Mouse (Mus musculus) cerebellum, postnatal 10 days (tissue): ENCODE measurements at regions not wholly inside any gene's neighbourhood (a gene's known extent, or its start where the extent isn't known, plus 50 kb on each side); places are given as distances from the start of the nearest gene placed in this dataset.

Experiments used
- DNase-seq, 2 experiments: peaks; one replicate each; pipeline ENCODE4 v3.0.0; 2021; ENCODE audit warnings: mixed read lengths in 2 of 2

DNA sequence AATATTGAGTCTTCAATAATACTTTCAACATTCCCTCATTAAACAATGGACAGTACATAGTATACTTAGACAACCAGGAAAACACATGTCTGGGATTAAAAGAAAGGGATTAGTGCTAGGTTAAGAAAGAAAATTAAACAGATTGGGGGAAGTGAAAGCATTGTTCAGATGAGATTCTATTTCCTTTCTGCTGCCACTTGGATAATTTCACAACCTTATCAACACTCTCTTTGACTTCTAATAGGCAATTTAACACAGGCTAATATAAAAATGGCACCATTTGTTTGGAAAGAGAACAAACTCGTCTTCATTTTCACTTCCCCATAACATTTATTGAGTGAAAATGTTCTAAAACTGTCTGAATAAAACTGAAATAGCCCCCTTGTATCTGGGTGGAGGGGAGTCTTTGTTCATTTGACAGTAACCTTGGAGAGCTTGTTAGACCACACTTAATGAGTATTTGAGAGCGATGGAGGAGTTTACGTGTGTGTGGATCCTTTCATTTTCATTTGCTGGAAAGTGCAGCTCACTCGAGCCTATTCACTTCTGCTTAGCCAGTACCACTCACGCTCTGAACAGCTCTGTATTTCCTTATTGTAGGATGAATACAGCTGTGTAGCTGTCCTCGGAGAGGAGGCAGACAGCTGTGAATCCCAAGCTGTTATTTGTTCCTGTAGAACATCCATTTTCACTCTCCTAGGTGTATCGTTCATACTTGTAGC is 366.7 kb downstream of the Kctd12 start:
- no peak for DNase-seq

DNA sequence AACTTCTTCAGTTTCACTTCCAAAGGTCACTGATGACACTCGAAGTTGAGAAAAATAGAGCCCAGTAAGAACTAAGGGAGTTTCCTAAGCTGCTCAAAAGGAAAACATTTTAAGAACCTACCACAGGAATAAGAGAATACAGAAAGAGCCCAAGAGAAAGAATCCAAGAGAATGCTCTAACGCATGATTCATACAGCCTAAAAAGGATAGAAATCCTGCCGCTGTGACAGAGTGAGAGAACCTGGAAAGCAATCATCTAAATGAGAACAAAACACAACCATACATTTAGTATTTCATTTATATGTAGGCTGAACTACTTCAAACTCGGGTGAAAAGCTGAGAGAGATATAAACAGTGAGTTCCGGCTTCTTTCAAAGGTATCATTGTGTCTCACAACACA is 376.4 kb downstream of the Kctd12 start:
- no peak for DNase-seq

DNA sequence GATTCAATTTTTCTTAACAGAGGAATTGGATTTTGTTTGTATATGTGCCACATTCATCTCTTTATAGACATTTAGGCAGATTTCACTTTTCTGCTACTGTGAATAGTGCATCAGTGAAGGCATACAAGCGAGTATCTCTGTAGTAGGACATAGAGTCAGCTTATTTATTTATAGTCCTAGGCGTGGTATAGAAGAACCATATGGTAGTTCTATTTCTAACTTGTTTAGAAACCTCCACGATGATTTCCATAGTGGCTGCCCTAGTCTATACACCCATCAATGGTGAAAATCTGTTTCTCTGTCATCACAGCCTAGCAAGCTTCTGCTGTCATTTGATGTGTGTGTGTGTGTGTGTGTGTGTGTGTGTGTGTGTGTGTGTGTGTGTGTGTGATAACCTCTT is 387.6 kb downstream of the Kctd12 start:
- no peak for DNase-seq

DNA sequence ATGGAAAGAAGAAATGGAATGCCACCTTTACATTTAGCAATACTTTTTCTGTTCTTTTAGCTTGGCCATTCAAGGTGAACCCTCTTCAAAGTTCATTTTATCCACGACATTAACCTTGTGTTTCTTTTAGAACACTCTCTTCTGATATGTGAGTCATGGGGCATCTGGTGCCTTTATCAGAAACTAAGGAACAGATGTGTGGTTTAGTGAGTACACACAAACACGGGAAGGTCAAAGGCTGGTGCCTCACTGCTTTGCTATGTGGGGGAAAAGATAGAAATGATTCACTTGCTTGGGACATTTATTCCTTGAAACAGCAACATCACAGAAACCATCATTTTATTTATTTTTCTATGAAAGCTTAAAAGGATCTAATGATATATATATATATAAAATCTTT is 428.7 kb downstream of the Kctd12 start:
- no peak for DNase-seq

DNA sequence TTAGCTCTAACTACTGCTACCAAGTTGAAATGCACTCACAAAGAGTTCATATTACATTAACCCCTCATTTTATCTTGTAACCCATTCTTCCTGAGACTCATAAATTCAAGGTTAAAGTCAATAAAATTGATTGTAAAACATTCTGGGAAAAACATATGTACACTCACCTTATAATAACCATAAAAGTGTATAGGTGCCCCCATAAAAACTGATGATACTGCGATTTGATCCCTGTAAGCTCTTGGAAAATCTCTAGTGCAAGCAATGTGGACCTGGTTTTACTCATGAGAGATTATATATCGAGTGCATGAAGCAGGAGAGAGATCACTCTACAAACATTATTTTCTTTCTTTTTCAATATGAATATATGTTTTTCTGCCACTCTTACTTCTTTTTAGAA is 429.8 kb downstream of the Kctd12 start:
- DNase-seq, result no peak

DNA sequence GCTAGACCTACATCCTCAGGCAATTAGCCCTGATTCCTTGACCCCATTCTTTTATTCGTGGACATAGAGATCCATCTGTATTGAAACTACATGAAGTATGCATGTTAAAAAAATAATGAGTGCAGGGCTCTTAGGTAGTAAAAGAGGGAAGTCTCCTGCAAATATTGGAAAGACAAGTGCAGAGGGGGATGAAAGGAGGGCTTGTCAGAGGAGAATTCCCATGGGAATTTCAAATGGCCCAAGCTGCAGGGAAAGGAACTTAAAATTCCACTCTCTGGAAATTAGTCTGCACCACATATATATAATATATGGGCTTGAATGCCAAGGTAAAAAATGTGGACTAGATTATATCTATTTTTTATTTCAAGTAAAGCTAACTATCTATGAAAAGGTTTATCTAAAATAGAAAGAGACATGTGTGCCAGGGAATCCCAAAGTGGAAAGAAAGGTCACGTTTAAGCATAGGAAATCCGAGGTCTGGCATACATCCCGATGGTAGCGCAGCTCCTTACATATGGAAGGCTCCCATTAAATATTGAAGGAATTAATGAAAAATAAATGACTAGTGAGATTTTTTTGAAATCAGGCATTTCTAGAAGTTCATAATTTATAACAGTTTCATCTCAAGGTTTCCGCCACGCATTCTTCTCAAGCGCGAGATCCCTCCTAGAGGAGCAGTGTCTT is 457.4 kb downstream of the Kctd12 start:
- no peak for DNase-seq

DNA sequence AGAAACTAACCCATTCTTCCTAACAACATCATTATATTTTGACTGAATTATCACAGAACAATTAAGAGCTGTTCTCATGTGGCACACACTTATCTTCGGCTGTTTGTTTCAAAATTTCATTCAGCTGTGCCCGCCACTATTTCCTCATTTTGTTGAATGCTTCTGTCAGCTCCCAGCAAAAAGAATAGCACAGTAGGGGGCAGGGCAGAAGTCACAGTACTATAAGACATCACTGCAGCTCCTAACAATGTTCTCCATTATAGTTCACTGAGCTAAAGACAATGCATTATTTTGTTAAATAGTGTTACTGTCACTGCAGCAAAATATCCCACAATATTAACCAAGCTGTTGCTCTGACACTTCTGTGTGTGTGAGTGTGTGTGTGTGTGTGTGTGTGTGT is 465.7 kb downstream of the Kctd12 start:
- DNase-seq, result peak; percentile 6 to 8

DNA sequence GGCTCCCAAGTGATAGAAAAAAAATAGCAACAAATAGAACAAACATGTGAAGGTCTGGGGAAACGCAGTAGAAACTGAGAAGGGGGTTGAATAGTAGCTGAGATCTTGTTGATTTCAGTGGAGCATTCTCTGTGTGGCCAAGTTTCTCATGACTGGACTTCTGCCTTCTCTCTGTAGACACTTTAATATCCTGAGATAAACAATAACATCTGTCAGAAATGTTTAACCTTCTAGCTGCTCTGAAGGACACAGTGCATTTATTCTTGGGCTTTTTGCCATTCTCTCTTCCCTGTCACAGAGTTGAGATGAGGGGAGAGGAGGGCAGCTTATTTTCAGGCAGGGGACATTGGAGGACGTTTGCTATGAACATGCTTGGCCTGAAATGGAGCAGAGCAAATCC is 467.9 kb downstream of the Kctd12 start:
- no peak for DNase-seq

DNA sequence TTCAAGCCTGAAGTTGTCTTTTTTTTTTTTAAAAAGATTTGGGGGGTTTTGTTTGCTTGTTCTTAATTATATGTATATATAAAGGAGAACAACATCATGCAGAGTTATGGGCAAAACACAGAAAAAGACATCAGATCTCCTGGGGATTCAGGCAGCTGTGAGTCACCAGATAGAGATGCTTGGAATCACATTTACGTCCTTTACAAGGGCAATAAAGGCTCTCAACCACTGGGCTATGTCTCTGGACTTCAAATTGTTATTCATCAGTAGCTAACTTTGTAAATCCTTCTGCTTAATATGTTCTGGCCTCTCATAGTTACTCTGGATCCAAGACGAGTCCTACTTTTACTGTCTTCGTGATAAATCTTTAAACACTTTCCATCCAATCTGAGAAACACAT is 469.8 kb downstream of the Kctd12 start:
- DNase-seq, result no peak

DNA sequence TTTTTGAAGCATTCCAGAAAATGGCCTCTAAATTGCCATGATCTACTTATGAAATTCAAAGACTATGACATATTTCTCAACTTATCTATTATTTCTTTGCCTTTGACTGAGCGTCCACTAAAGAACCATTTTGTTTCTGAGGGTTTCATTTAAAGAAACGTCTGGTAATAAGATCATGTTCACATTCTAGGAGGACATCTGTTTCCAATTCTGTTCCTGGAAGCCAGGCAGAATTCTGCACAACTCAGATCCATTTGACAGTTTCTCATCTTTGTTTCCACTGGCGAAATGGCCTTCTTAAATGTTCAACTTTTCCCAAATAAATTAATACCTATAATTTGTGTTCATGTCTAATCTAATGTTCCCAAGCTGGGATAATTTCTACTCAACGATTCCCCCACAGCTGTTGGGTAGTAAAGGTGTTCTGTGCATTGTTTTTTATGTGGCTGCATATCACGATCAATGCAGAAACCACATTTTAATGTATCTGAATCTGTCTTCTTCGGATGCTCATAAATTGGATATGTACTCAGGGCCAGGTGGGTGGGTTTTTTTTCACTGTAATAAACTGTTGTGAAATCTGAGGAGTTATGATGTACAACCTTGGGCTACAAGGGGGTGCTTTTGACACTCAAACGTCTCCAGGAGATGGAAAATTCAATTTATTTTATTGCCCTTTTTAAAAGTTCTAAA is 470.6 kb downstream of the Kctd12 start:
- DNase-seq, result no peak

DNA sequence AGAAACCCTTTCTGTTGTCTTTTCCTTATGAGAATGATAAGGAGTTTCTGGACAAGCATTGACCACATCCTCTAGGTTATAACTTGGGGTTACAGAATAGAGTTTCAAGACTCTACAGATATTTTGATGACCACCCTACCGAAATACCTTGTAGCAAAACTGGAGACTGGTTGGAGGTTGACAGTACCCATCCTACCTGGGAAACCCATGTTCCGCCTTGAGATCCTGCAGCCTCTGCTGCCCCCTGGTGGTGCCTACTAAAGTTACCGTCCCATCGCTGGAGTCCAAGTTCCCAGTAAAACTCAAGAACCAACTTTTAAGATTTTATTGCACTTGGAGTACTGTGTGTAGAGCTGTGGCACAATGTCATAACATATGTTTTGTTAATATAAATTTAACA is 472.1 kb downstream of the Kctd12 start:
- DNase-seq, result peak; percentile 78 to 84

DNA sequence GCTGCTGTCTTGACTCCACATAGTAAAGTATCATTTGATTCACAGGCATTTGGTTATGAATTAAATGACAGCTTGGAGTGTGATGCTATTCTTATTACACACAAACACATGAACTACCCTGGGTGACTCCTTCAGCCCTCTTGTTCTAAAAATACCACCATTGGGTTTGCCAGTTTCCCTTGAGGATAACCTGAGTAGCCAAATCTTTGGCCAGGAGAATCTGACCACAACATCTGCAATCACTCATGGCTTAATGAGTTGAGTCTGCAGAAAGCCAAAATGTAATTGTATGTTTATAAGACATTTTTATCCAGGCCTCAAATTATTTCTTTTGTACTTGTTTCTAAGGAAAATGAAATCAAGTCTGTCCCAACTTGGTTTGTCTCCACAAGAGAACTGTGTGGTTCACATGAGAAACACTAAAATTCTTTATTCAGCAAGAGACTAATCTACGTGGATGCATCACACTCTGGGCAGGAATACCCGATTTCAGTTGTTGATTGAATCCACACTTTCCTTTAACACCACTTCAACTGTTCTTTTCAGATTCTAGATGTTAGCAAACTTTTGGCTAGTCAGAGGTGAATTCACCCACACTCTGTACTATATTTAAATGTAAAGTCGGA is 476.6 kb downstream of the Kctd12 start:
- DNase-seq, result no peak

DNA sequence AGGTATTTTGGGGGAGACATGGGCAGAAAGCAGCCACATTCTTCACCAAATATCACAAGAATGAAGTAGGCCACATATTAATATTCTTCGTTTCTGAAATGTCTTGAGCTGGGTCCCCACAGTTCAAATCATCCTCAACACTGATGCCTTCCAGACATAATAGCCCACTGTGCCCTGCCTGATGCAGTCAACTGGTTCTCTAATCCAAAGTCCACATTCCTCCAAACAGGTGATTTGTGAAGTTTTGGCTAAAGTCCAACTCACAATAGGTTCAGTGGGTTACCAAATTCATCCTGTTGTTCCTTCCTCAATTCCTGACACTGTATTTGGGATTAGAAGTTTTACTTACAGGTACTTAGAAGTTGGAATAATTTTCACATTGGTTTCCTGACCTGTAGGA is 485.3 kb downstream of the Kctd12 start:
- DNase-seq, result no peak

DNA sequence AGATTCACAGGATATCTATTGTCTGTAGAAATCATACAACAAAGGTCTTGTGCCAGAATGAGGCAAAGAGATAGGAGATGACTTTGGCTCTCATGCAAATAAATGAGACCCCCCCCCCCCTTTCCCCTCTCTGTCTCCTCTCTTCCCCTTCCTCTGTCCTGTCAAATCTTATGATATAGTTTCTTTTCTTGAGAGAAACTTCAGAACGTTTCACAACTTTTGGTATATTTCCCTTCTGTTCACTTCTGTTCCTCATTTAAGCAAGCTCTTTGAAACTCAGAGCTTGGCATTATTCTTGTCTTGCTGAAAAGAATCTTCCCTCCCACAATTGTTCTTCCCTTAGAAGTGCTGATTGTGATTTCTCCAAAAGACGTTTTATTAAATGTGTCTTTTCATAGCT is 490.1 kb downstream of the Kctd12 start:
- no peak for DNase-seq

DNA sequence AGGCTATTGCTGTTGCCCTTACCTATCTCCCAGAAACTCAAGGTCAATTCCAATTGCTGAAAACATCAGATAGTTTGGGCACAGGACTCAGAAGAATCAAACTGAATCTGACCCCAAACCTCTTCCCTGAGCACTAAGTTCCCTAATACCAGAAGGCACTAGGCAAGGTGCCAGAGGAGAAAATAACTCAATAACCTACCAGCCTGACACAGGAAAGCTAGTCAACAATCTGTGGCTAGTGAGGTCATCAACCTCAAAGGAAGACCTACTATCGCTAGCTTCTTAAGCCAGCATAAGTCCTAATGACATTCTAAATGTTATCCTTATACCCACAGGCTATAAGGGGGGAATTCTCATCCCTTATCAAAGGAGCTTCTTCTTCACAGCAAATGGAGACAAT is 491.2 kb downstream of the Kctd12 start:
- DNase-seq, result no peak

DNA sequence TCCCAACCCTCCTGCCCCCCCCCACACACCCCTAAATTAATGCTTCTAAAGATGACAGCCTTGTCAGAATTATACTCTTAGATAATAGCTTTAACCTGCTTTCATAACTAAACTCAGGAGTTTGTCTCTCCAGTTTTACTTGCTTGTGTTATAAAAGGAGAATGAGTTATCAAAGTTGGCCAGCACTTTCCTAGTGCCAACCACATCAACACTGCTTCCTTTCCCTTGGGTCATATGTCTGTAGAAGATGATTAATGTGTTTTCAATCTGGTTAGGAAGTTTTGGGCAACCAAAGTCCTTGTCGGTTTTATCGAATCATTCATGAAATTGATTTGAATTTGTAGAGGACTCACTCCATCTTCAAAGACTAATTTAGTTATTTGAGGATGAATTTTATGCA is 505.3 kb downstream of the Kctd12 start:
- no peak for DNase-seq

DNA sequence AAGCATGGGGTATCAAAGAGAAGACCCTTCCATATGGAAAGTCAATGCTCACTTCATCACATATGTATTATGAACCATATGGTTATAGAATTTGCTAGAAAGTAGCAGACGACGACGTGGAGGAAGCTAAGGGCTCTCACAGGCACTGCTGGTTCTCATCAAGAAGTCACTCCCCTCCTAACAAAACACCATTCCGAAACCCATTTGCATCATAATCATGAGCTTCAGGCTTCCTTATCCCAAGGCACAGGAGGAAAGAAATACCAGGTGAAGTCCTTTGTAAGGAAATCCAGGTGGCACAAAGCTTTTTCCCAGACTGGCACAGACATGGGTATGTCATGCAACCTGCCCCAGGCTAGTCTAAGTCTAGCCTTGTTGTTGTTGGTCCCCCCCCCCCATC is 513.1 kb downstream of the Kctd12 start:
- DNase-seq, result no peak

DNA sequence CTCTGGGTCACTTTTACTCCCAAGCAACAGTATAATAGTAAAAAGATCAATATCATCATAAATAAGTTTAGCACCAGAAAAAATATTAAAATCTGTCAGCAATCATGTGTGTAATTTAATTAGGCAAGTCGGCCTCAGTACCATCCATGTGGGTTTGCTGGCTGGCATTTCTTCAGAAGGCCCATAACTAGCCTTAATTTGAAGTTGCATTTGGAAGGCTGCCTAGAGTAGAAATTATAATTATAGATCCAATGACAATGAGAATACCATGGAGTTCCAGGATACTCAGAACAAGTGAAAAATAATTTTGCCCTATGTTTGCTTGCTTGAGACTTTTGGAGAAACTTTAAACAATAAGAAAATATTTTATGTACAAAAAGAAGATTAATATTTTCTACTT is 521.4 kb downstream of the Kctd12 start:
- peak in 1 of 2 experiments; percentile 3 for DNase-seq

DNA sequence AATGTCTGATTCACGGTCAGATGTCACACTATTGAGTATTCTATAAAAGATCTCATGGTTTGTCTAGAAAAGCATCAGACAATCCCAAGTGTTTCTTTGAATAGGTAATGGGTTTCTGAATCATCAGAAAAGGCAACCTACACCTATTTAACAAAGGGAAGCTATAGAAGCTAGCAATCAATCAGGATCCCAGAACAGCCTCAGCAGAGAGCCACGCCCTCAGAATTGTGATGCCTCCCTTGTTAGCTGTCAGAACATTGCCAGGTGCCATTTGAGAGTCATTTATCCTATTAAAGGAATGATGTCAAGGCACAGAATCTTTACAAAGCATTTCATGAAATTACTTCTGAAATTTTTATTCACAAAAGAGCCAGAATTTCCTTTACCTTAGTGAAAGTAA is 542.7 kb downstream of the Kctd12 start:
- no peak for DNase-seq

DNA sequence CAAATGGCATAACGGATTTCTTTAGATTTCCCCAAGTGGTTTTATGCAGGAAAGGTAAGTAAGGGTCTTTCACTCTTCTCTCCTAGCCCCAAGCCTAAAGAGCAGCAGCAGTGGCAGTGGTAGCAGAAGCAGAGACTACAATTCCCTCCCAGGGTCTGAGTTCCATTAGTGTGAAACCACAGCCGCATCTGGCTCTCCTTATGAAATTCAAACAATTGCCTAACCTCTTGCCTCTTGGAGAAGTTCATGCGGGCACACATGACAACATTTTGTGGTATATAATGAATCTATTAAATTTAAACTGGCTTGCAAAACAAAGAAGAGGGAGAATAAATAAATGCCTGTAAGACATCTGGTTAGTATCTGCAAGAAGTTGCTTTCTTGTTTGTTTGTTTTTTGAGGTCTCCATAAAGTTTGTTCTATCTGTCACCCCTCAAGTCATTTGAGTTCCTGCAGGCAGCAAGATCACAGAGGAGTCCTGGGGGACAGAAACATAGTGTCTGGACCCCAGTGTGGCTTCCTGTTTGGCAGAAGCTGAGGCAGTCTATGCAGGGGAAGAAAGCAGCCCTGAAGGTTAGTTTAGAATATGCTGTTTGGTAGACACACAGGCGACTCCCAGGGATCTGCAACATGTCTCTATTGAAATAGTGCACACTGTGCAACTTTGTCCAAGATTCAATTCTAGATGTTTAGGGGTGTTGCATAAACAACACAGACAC is 578.9 kb downstream of the Kctd12 start:
- DNase-seq, result no peak

DNA sequence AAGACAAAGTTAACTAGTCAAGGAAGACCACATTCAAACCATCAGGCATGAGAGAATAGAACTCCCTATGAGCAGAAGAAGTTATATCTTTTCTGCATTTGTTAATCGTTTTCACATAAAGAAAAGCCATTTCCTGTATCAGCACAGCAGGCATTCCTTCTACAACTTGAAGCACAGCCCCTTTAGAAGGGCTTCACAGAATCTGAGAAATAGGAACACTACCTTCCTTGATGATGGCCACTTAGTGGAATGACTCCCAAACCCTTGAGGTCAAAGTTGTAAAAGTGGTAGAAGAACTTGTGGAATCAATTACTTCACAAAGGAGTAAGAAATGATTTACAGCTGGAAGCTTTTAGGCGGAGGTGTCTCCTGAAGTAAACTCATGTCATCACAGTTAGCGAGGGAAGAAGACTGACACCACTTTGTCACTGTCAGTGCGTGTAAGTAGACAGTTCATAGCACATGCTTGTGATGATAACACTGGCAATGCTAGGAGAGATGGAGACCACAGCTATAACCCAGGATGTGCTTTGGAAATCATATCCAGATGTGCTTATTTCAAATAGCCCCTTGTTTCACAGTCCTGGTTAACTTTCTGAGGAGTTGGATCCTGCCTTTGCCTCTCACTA is 580.3 kb downstream of the Kctd12 start:
- no peak for DNase-seq

DNA sequence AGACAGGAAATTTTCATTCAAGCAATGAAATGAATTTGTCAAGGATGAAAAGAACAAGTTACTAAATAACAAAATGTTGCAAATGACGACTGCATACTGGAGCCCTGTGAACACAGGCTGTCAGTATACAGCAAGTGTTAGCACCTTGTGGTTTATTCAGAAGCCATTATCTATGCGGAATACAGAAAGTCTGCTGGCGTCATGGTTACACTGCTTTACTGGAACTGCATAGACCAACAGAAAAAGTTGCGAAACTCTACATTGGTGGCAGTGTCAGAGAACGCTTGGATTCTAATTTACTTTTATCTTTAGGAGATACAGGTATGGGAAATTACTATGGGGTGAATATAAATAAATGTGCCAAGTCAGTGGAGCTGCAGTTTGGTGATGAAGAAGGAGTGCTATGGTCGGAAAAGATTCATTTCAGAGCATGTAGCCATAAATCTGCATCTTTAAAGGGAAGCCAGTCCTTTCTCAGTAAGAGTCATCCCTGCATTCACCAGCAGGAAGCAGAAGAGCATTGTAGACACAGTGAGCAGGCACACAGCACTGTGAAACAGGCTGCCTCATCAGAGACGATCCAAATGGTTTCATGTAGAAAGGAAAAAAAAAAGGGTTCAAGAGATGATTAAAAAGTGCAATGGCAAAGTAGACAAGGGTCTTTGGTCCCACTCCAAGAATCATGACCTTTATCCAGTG is 586.3 kb downstream of the Kctd12 start:
- DNase-seq, result peak in 1 of 2 experiments; percentile 2
